Mouse (Mus musculus) testis, postnatal 14 days (tissue): ENCODE data around the gene Nol9.

ENCODE experiments used
- DNase-seq: peaks from one replicate; pipeline ENCODE4 v3.0.0; 2021; ENCODE audit warnings: low spot score

The Nol9 gene

DNA sequence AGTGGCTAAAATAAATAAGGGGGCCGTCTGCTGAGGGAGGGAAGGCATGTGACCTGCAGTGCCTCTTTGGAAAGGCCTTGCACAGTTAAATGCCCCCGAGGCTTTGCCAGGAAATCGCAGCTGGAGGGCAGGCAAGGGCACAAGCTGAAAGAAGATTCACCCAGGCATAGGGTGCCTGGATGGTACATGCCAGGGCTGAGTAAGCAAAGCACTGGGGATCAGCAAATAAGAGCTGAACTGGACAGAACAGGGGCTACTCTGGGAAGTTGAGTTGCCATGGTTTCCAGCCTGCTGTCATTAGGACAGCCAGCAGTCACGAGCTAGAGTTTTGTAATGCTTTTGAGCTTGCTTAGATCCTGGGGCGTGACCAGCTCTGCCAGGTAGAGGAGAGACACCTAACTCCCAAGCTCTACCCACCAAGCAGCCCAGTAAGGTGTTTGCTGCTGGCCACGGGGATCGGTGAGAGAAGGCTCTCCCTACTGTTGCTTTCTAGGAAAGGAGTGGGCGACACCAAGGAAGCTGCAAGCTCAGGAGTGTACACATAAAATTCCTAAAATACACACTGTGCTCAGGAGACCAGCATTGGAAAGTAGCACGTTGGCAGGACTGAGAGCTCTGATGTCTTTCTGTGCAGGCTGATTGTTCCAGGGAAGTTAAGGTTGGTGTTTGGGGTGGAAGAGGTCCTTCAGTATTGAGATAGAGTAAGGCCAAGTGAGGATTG is 23.4 kb downstream of the Nol9 start:
- DNase-seq, result no peak

DNA sequence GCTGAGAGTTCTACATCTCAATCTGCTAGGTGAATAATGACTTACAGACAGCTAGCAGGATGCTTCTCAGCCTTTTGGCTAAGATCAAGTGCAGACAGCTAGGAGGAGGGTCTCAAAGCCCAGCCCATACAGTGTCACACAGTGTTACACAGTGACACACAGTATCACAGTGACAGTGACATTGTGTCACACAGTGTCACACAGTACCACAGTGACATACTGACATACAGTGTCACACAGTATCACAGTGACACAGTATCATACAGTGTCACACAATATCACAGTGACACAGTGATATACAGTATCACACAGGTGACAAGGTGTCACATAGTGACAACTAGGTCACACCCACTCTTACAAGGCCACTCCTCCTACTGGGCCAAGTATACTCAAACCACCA is 28.2 kb downstream of the Nol9 start:
- no peak for DNase-seq

DNA sequence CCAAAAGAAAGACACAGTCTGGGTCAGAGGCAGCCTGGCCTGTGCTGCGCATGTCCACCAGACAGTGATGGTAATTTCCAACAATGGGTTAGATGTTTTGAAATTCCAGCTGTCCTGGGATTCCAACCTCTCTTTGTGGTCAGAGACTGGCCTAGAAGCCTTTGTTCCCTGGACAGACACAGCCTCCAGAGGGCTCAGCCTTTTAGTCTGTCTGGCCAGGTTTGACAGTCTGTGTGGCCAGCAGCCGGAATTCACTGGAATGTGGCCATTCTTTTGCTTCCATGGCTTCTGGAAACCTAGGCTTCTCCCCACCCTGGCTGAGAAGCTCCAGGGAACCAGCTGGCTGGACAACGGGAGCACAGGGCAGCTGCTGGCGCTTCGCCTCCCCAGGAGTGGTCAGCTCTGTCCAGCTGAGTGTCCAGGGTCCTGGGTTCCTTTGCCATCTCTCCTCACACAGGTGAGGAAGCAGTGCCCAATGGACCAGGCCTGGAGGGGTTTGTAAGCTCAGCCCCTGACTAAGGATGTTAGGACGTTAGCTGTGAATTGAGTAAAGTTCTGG is 29.1 kb downstream of the Nol9 start:
- DNase-seq, result no peak

DNA sequence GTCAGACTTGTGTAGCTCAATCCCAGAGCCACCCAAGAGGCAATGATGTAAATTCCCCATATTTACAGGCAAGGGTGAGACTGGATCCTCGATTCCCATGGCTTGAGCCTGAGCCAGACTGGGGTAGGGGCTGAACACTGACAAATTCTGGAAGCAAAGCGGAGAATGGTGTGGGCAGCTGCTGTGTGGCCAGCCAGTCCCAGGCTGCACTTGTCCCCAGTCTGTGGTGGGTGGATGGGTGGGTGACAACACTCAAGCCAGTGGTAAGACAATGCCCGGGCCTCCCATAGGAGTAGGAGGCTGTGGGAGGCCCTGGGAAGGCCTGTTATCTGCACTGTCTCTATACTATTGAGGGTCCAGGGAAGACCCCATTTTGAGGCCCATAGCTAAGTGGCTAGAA is 30.1 kb downstream of the Nol9 start:
- DNase-seq, result no peak

DNA sequence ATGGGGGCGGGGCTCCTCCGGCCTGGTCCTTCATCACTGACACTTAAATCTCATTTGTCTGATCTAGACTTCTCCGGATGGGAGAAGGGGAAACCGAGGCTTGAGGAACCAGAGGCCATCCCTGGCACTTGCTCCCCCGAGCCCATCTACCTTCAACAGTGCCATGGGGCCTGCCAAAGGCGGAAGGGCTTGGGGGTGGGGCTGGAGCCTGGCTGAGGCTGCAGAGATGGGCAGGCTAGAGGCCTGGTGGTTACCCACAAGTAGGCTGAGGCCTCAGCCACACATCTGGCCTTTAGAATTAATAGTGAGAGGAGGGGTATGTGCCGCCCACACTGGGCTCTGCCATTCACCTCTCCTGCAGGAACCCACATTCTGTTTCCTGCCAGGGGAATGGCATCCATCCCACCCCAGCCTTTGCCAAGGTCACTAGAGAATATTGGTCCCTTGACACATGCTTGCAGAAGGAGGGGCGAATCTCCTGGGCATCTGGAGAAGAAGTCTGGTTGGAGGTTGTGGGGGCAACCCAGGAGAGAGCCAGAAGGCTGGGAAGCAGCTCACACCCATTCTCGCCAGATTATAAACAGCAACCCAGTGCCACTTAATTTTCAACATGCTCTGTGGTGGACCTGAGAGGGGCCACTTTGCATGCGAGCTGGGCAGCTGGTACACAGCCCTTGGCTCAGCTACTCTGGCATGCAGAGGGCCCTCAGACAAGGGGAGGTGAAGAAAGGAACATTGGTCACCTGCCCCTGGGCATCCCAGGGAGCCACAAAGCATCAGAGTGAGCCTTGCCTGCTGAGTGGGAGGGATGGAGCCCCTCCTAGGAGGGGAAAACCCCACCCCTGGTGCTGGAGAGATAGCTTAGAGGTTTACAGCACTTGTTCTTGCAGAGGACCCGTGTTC is 31.6 kb downstream of the Nol9 start:
- DNase-seq, result no peak

DNA sequence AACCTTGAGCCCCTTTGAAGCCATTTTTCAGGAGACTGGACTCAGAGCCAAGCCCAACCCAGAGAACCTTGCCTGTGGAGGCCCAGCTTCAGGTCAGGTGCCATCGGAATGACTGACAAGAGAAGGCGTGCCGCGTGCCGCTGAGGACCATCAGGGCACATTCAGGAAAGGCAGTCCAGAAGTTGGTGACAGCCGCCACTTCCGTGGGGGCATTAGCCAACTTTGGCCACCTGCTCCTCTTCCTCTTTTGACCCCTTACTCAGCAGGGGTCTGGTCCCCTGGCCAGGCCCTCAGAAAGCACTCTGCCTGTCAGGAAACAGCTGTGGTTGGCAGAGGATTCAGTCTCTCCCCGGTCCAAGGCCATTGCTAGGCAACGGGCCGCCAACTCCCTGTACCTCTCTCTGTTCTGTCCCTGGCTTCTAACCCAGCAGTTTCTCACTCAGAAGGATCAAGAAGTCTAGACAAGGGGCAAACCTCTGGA is 33.0 kb downstream of the Nol9 start, which contains the start of gene Plekhg5:
Gene Plekhg5 (plus strand): TSS at position 378 of the 481 bp plus-strand sequence.
- DNase-seq, result no peak

DNA sequence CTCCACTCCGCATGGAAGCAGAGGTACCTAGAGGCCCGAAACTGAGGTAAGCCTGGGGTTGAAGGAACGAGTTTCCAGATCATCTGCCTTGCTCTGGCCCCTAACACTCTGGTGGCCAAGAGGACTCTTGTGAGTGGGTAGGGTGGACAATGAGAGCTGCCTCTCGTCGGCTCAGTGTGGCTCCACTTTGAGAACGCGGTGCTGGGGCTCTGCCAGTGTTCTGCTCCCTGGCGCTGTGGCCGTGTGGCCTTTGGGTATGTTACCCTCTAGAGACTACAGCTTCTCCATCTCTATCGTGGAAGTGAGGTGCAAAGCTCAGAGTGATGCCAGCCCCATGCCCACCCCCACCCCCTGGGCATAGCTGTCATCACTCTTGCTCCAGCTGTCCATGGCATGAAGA is 33.5 kb downstream of the Nol9 start:
- no peak for DNase-seq

DNA sequence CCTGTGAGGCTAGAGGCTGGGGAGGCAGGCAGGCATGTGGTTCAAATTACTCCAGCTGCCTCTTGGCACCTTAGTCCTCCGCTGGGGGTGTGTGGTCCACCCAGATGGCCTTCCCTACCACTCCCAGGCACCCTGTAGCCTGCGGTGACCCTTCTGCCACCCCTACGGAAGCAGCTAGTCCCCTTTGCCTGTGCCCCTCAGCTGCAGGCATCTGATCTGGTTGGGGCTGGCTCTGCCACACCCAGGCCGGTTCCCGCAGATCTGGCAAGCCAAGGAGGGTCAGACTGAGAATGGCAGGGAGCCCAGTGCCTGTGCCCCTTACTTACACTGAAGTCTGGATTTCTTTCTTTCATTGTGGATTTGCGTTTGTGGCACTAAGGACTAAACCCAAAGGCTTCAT is 34.6 kb downstream of the Nol9 start:
- DNase-seq, result no peak

DNA sequence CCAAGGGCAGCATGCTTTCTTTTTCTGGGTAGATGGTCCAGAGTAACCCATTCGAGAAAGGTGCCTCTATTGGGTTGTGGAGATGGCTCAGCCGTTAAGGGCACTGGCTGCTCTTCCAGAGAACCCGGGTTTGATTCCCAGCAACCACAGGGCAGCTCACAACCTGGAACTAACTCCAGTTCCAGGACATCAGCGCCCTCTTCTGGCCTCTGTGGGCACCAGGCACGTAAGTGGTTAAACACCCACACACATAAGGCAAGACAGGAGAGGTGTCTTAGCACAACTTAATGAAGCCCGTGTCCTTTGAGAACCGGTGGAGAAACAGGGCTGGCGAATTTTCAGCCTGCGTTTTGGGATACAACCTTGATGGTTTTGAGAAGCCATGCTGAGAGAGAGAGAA is 35.4 kb downstream of the Nol9 start:
- DNase-seq, result no peak

DNA sequence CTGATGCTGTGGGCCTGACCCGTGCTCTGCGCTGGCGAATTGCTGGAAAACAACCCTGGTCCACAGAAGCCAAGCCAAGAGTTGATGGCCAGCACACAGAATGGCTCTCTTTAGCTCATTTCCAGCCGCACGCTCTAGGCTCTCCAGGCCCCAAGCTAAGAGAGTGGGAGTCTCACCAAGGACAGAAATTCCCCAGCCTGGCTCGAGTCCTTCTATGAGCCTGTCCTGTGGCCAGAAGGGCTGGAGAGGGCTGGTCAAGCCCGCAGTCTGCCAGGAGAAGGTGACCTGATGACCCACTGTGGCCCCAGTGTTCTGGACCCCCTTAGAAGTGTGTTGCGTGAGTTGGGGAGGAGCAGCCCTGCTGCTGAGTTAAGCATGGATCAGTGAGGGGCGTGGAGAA is 38.1 kb downstream of the Nol9 start:
- DNase-seq, result no peak

DNA sequence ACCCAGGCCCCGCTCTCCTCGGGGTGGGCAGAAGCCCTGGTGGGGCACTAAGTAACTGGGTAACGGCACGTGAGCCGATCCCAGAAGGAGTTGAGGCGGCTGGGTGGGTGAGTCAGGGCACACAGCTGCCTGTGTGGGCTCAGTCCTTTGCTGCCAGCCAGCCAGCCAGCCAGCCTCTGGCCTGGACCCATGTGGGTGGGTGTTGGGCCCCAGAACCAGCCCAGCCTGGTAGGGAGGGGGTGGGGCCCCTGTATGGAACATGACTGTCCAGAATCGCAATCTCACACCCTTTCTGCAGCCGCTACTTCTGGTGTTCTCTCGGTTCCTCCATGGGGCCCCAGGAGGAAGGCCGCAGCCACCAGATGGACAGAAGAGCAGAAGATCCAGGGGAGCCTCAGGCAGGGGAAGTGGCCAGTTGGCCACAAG is 39.0 kb downstream of the Nol9 start:
- no peak for DNase-seq

DNA sequence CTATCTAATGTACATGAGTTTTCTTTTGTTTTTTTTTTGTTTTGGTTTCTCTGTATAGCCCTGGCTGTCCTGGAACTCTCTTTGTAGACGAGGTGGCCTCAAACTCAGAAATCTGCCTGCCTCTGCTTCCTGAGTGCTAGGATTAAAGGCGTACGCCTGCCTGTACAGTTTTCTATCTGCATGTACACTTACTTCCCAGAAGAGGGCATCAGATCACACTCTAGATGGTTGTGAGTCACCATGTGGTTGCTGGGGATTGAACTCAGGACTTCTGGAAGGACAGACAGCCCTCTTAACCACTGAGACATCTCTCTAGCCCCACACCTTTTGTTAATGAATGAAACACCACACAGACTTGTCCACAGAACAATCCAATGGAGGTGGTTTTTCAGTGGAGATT is 40.1 kb downstream of the Nol9 start:
- no peak for DNase-seq

DNA sequence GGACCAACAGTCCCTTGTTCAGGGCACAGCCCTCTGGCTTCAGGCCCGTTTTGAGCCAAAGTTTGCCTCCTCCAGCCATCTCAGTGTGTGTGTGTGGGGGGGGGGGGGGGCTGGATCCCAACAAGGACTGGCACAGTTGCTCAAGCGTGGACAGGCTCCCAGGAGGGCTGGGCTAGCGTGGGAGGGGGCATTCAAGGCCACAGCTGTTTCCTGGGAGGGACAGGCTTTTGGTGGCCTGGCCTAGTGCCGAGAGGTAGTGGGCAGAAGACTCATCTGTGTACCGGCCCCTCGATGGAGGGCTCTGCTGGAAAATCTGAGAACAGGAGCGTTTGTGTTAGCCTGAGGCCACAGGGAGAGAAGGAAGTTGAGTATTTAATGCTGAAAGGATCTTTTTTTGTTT is 40.8 kb downstream of the Nol9 start:
- DNase-seq, result peak; percentile 79

DNA sequence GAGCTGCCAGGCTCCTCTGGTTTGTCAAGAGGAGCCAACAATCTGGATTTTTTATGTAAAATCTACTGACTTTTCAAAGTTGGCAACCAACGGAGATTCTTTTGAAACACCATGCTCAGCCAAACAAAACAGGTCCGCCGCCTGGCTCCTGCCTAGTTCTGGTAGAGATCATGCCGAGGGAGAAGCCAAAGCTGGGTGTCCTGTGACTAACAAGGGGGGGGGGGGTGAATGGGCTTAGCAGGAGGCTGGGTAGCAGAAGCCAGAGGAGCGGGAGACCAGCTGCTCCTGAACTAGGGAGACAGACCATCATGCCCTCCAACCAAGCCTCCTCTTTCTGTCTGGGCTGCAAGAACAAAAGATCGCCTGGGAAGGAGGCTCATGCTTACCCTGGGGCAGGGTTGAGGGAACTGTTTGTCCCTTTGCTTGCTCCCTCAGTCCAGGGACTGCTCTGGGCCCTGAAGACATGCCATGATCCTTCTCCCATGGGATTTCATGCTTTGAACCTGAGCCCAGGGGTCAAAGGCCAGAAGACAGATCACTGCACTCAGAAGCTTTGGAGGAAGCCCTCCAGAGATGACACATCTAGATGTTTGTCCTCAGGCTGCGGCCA is 44.6 kb downstream of the Nol9 start:
- no peak for DNase-seq

DNA sequence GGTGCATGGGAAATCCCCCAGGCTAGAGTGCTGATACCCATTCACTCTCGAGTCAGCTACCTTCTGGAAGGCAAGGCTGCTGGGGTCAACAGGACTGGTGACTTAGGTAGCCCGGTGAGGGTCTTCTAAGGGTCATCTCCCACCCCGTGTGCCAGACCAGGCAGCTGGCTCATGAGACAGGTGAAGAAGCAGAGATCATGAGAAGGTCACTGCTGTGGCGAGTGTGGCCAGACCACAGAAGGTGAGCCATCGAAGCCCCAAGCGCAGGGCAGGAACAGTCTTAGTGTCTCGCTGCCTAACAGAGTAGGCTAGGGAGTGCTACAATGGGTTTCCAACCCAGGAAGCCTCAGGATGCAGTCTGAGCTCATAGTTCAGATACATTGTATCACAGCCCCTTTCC is 45.5 kb downstream of the Nol9 start:
- DNase-seq, result peak; percentile 75

DNA sequence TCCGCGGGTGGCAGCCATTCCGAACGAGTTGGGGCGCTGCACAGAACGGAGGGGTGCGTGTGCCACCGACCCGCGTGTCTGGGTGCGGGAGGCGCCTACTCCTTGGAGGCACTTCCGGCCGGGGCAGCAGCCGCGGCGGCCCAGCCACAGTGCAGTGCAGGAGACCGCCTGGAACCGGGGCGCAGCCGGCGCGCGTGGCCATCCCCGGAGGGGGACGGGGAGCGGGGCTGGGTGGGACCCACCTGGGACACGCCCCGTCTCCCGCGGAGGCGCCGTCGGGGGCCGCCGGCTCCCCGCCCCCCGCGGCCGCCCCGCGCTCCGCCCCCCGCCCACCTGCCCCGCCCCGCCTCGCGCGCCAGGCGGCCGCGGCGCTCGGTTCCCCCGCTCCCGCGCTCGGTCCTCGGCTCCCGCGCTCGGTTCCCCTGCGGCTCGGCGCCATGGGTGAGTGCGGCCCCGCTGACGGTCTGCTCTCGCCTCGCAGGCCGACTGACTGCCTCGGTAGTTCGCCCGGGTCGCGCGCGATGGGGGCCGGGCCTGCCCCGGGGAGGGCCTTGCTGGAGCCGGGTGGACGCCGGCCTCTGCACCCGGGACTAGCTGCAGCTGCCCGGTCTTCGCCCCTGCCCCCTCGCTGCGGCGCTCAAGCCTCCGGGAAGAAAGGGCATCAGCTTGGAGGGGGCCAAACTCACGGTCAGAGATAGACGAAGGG is 47.5 kb downstream of the Nol9 start:
- DNase-seq, result peak; percentile 67

DNA sequence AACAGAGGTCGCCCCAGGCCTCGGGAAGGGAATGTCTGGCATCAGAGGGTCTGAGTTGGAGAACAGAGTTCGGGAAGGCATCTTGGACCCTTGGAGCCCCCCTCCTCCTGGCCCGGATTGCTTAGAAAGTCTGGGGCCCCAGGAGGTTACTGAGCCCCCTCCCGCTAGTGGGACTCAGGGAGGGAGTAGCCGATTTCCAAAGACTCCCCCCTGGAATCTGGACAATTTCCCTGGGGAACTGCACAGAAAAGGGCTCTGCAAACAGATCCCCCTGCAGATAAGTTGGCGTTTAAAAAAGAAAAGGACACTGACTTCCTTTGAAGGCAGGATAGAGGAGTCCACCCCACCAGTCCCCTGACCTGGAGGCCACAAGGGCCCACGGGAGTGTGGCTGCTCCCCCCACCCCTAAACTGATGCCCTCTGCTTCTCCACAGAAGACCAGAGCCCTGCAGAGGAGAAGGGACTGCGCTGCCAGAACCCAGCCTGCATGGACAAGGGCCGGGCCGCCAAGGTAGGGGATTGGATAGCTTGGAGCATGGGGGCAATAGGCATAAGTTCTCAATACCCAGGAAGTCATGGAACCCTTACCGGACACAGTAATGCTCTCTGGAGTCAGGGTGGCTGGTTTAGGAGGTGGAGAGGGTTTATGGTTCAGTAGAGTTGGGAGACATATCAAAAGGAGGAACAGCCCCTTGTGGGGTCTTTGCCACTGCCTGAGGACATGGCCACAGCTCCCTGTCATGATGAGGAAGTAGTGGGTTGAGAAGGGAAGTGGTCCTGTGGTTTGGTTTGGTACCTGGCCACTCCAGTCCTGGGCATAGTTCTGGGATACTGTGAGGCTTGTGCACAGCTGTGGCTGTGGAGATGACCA is 48.3 kb downstream of the Nol9 start:
- no peak for DNase-seq

DNA sequence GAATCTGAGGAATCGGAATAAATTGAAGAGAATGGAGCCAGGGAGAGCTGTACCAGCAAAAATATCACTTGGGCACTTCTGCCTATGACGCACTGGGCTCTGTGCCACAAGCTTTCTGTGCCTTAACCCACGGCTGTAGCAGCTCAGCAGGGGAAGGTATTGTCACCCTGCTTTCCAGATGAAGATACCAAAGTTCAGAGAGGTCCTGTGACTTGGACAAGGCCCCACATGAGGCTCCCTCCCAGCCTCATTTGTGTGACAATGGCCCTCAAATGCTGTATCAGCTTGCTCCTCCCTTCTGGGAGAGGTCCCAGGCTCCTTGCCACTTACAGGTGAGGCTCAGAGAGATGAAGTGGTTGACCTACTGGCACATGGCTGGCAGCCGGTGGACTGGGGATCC is 49.0 kb downstream of the Nol9 start:
- no peak for DNase-seq

DNA sequence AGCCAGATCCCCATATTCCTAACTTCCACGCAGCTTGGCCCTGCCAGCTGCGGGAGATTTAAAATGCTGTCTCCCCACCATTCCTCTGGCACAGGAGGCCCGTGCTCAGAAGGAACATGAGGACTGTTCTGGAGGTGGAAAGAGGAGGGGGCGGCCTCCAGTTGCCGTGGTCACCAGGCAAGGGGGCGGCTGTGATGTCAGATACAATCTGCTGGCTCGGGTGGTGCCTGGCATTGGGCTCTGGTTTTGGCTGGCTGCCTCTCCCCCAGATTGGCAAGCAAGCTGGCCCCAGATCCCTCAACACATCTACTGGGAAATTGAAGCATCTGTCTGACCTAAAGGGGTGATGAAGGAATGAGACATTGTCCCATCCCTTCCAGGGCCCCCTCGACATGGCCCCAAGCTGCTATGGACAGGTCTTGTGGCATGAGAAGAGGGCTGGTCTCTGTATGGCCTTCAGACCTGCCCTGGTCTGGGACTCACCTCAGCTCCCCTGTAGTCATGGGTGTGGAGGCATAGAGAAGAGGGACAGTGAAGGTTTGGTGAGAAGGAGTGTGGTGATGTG is 49.5 kb downstream of the Nol9 start:
- no peak for DNase-seq

DNA sequence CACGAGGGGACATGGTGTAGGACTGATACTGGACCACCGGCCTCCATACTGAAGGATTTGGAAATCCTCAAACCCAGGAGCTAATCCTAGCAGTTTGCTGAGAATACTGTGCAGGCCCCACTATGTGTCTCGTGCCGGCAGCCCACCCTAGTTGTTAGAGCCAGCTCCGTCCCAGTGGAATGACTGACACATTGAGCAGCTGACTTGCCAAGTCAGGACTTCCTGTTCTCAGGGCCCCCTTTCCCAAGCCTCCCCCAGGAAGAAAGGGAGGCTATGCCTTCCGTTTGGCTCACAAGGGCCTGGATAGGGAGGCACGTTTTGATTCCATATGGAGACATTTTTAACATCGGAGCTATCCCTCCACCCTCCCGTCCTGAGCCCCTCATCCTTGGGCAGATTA is 51.1 kb downstream of the Nol9 start:
- no peak for DNase-seq
